Mouse (Mus musculus) ES-Bruce4 (cell line): ENCODE results near the gene Dlx5.

Source experiments
- CTCF ChIP-seq: IDR thresholded peaks from one replicate; pipeline ENCODE4 v1.8.1; 2011; ENCODE audit warnings: low read depth, low read length
- EP300 ChIP-seq: IDR thresholded peaks from 2 replicates; pipeline ENCODE4 v1.6.1; 2011; ENCODE audit warnings: low read depth, low read length; ENCODE audit not compliant: insufficient read depth
- POLR2A ChIP-seq: IDR thresholded peaks from one replicate; pipeline ENCODE4 v1.8.1; 2011; ENCODE audit warnings: low read length; ENCODE audit not compliant: insufficient read depth

- TF ChIP-seq CTCF (no peak), POLR2A (no peak), EP300 (no peak)
Measured at GRCm38 (mm10) chr6:6909586-6909985, 27.7 kb upstream of the Dlx5 start.
